Mouse (Mus musculus) granulocyte monocyte progenitor cell, adult 5-6 weeks (primary cell): Measurements from ENCODE around the gene 1700028J19Rik. TPM values are rescaled to one million over a fixed set of nuclear protein-coding genes. Genes with fewer than 3 reads are reported as not detected.

Experiments
- total RNA-seq, 2 experiments: library from RNA; stranded (forward) in 1 of 2; stranded (reverse) in 1 of 2; fragments of 200-712, 200-1000 nt in 1 of 2; fragments of >200 nt in 1 of 2; fragmentation: Nextera tagmentation in 1 of 2; gene quantifications; 2 replicates each; pipeline ENCODE4 v1.2.3; 2014 to 2017

Gene 1700028J19Rik
- total RNA-seq, 2 experiments from 2014 or later, result 0.67 TPM; not detected in 1

Other genes starting within 250 kb of the 1700028J19Rik start
- not detected in 2 replicates for gene Klk1b26, start 234.5 kb downstream of the 1700028J19Rik start, total RNA-seq (2014; fragmentation: Nextera tagmentation)
- gene Klk1b26, start 234.5 kb downstream of the 1700028J19Rik start, total RNA-seq (2017), result not detected in 2 replicates
- gene Klk1b27, start 194.4 kb downstream of the 1700028J19Rik start, total RNA-seq (2014; fragmentation: Nextera tagmentation), result not detected in 2 replicates
- not detected in 2 replicates for gene Klk1b27, start 194.4 kb downstream of the 1700028J19Rik start, total RNA-seq (2017)
- gene Klk1b21, start 144.4 kb downstream of the 1700028J19Rik start, total RNA-seq (2014; fragmentation: Nextera tagmentation), result not detected in 2 replicates
- not detected in 2 replicates for gene Klk1b21, start 144.4 kb downstream of the 1700028J19Rik start, total RNA-seq (2017)
- not detected in 2 replicates for gene Klk1b22, start 134.0 kb downstream of the 1700028J19Rik start, total RNA-seq (2014; fragmentation: Nextera tagmentation)
- not detected in 2 replicates for gene Klk1b22, start 134.0 kb downstream of the 1700028J19Rik start, total RNA-seq (2017)
- gene Klk1b16, start 109.9 kb downstream of the 1700028J19Rik start, total RNA-seq (2014; fragmentation: Nextera tagmentation), result not detected in 2 replicates
- gene Klk1b16, start 109.9 kb downstream of the 1700028J19Rik start, total RNA-seq (2017), result not detected in 2 replicates
- gene Klk1b24, start 58.5 kb downstream of the 1700028J19Rik start, total RNA-seq (2014; fragmentation: Nextera tagmentation), result not detected in 2 replicates
- not detected in 2 replicates for gene Klk1b24, start 58.5 kb downstream of the 1700028J19Rik start, total RNA-seq (2017)
- not detected in 2 replicates for gene Klk1b3, start 48.5 kb downstream of the 1700028J19Rik start, total RNA-seq (2014; fragmentation: Nextera tagmentation)
- not detected in 2 replicates for gene Klk1b3, start 48.5 kb downstream of the 1700028J19Rik start, total RNA-seq (2017)
- not detected in 2 replicates for gene Klk1b4, start 39.3 kb downstream of the 1700028J19Rik start, total RNA-seq (2014; fragmentation: Nextera tagmentation)
- gene Klk1b4, start 39.3 kb downstream of the 1700028J19Rik start, total RNA-seq (2017), result not detected in 2 replicates
- gene Klk1b5, start 30.8 kb downstream of the 1700028J19Rik start, total RNA-seq (2014; fragmentation: Nextera tagmentation), result not detected in 2 replicates
- gene Klk1b5, start 30.8 kb downstream of the 1700028J19Rik start, total RNA-seq (2017), result not detected in 2 replicates
- not detected in 2 replicates for gene Klk1, start 21.3 kb downstream of the 1700028J19Rik start, total RNA-seq (2014; fragmentation: Nextera tagmentation)
- not detected in 2 replicates for gene Klk1, start 21.3 kb downstream of the 1700028J19Rik start, total RNA-seq (2017)
- not detected in 2 replicates for gene Gm36864, start 10.5 kb downstream of the 1700028J19Rik start, total RNA-seq (2014; fragmentation: Nextera tagmentation)
- not detected in 2 replicates for gene Gm36864, start 10.5 kb downstream of the 1700028J19Rik start, total RNA-seq (2017)
- 95.5 and 132 TPM in 2 replicates for gene 2410002F23Rik, start within 50 bp of the 1700028J19Rik start, total RNA-seq (2014; fragmentation: Nextera tagmentation)
- gene 2410002F23Rik, start within 50 bp of the 1700028J19Rik start, total RNA-seq (2017), result 63.5 and 86.2 TPM in 2 replicates
- not detected in 2 replicates for gene Acp4, start 10.7 kb upstream of the 1700028J19Rik start, total RNA-seq (2014; fragmentation: Nextera tagmentation)
- 0.26 TPM in 1 of 2 replicates, not detected in the other for gene Acp4, start 10.7 kb upstream of the 1700028J19Rik start, total RNA-seq (2017)
- gene Gm15517, start 14.8 kb upstream of the 1700028J19Rik start, total RNA-seq (2014; fragmentation: Nextera tagmentation), result not detected in 2 replicates
- gene Gm15517, start 14.8 kb upstream of the 1700028J19Rik start, total RNA-seq (2017), result not detected in 2 replicates
- 2.5 and 3.7 TPM in 2 replicates for gene Clec11a, start 60.2 kb upstream of the 1700028J19Rik start, total RNA-seq (2014; fragmentation: Nextera tagmentation)
- 4.4 and 4.8 TPM in 2 replicates for gene Clec11a, start 60.2 kb upstream of the 1700028J19Rik start, total RNA-seq (2017)
- not detected in 2 replicates for gene Shank1, start 63.6 kb upstream of the 1700028J19Rik start, total RNA-seq (2014; fragmentation: Nextera tagmentation)
- not detected in 2 replicates for gene Shank1, start 63.6 kb upstream of the 1700028J19Rik start, total RNA-seq (2017)
- 1.1 TPM in 1 of 2 replicates, not detected in the other for gene Syt3, start 137.4 kb upstream of the 1700028J19Rik start, total RNA-seq (2014; fragmentation: Nextera tagmentation)
- 0.15 TPM in 1 of 2 replicates, not detected in the other for gene Syt3, start 137.4 kb upstream of the 1700028J19Rik start, total RNA-seq (2017)
- 4.1 TPM in 1 of 2 replicates, not detected in the other for gene 1700008O03Rik, start 139.1 kb upstream of the 1700028J19Rik start, total RNA-seq (2014; fragmentation: Nextera tagmentation)
- gene 1700008O03Rik, start 139.1 kb upstream of the 1700028J19Rik start, total RNA-seq (2017), result 1.8 and 2.4 TPM in 2 replicates
- not detected in 2 replicates for gene Lrrc4b, start 182.3 kb upstream of the 1700028J19Rik start, total RNA-seq (2014; fragmentation: Nextera tagmentation)
- gene Lrrc4b, start 182.3 kb upstream of the 1700028J19Rik start, total RNA-seq (2017), result not detected in 2 replicates
- gene Aspdh, start 218.7 kb upstream of the 1700028J19Rik start, total RNA-seq (2014; fragmentation: Nextera tagmentation), result not detected in 2 replicates
- not detected in 2 replicates for gene Aspdh, start 218.7 kb upstream of the 1700028J19Rik start, total RNA-seq (2017)
- 26.4 and 62.3 TPM in 2 replicates for gene Josd2, start 221.3 kb upstream of the 1700028J19Rik start, total RNA-seq (2014; fragmentation: Nextera tagmentation)
- gene Josd2, start 221.3 kb upstream of the 1700028J19Rik start, total RNA-seq (2017), result 15.9 and 31.2 TPM in 2 replicates
- gene Emc10, start 249.8 kb upstream of the 1700028J19Rik start, total RNA-seq (2014; fragmentation: Nextera tagmentation), result 63.1 and 126 TPM in 2 replicates
- 33.7 and 42.0 TPM in 2 replicates for gene Emc10, start 249.8 kb upstream of the 1700028J19Rik start, total RNA-seq (2017)
- gene Fam71e1, start 249.9 kb upstream of the 1700028J19Rik start, total RNA-seq (2014; fragmentation: Nextera tagmentation), result 12.3 TPM in 1 of 2 replicates, not detected in the other
- 0.67 and 3.0 TPM in 2 replicates for gene Fam71e1, start 249.9 kb upstream of the 1700028J19Rik start, total RNA-seq (2017)